Mouse (Mus musculus) kidney, adult 2 months (tissue): ENCODE measurements around the gene Npas3.

Experiments
- CTCF ChIP-seq: fragments of 200-500 bp; conservative IDR thresholded peaks from 2 replicates; pipeline ENCODE4 v1.5.1; 2011; ENCODE audit warnings: low read depth, mild to moderate bottlenecking, control low read depth, low read length, moderate library complexity, mixed read lengths; ENCODE audit not compliant: insufficient read depth, insufficient read length
- POLR2A ChIP-seq: fragments of 200-500 bp; IDR thresholded peaks from one replicate; pipeline ENCODE4 v1.6.1; 2011; ENCODE audit warnings: low read depth, low read length, control low read depth

GRCm38 (mm10) chr12:54105946-54106345, 857.5 kb downstream of the Npas3 start:
- no peak for TF ChIP-seq CTCF
- no peak for TF ChIP-seq POLR2A
